Mouse (Mus musculus): ENCODE data around the gene Rere. TPM values are rescaled to one million over a fixed set of nuclear protein-coding genes. Genes with fewer than 3 reads are reported as not detected.

Rere gene
- polyA plus RNA-seq, 1 experiment from 2014 or later = 44.4 TPM

DNA sequence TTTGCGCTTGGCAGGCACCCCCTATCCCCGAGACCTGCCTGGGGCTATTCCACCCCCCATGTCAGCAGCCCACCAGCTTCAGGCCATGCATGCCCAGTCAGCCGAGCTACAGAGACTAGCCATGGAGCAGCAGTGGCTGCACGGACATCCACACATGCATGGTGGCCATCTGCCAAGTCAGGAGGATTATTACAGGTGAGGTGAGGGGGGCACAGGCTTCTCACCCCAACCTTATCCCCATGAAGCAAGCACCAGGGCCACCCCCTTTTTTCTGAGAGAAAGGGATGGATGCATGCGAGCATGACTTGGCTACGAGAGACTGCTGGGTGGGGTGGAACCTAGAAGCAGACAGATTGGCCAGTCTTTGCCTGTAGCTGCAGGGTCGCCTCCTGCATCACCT is 337.6 kb downstream of the Rere start:
- H3K27ac ChIP-seq = no peak overlapping the region
- WGBS = 86% methylated on average over 7 of the region's 7 CpGs

DNA sequence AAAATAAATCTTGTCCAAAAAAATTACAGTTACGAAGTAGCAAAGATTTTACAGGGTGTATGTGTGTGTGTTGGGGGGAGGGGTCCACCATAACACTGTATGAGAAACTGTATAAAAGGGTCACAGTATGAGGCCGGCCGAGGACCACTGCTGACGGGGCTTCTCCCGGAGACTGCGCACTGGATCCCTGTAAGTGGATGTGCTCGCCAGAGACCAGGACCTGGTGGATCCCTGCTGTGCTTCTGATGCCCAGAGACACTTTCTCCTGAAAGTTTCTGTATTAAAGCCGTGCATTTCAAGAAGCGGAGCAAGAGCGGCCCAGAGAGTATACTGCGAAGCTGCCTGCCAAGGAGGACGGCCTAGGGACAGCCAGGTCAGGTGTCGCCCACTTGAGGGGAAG is 341.2 kb downstream of the Rere start:
- no peak for ATAC-seq (ENCODE audit: low FRiP score)
- Histone ChIP-seq H3K9ac (no peak overlapping the region), H3K9me3 (ENCODE audit: control insufficient read depth, low read length) (no peaks in the 10 kb centered on the region), H3K4me2 (replicated peaks) (no peak overlapping the region), H3K27me3 (ENCODE audit: control insufficient read depth, insufficient read depth, low read length) (no peaks in the 10 kb centered on the region), H3K36me3 (replicated peaks; ENCODE audit: control insufficient read depth, insufficient read depth) (peaks cover 53% of the 10 kb centered on the region), H3K4me1 (replicated peaks; ENCODE audit: control insufficient read depth, insufficient read depth, low read length) (no peaks in the 10 kb centered on the region), H3K4me3 (replicated peaks; ENCODE audit: low read length) (no peak overlapping the region), H3K27ac (no peak overlapping the region)
- no peak for DNase-seq (ENCODE audit: low spot score)
- WGBS = 88% methylated on average over 13 of the region's 13 CpGs

More for the DNA sequence above, 337.6 kb downstream of the Rere start:
- H3K9me3 ChIP-seq (ENCODE audit: control insufficient read depth, low read length) = no peaks in the 10 kb centered on the region
- no peak overlapping the region for H3K4me3 ChIP-seq (replicated peaks; ENCODE audit: low read length)
- no peak overlapping the region for H3K4me2 ChIP-seq (replicated peaks)
- no peaks in the 10 kb centered on the region for H3K4me1 ChIP-seq (replicated peaks; ENCODE audit: control insufficient read depth, insufficient read depth, low read length)
- DNase-seq (ENCODE audit: low spot score) (no peak), ATAC-seq (ENCODE audit: low FRiP score) (no peak)
- no peak overlapping the region for H3K9ac ChIP-seq
- no peaks in the 10 kb centered on the region for H3K27me3 ChIP-seq (ENCODE audit: control insufficient read depth, insufficient read depth, low read length)
- H3K36me3 ChIP-seq (replicated peaks; ENCODE audit: control insufficient read depth, insufficient read depth) = peaks cover 90% of the 10 kb centered on the region

- no peak for DNase-seq (ENCODE audit: low spot score)
- no peak overlapping the region for H3K9ac ChIP-seq
- H3K27ac ChIP-seq = no peak overlapping the region
- peaks cover 37% of the 10 kb centered on the region for H3K36me3 ChIP-seq (replicated peaks; ENCODE audit: control insufficient read depth, insufficient read depth)
- H3K4me1 ChIP-seq (replicated peaks; ENCODE audit: control insufficient read depth, insufficient read depth, low read length) = no peaks in the 10 kb centered on the region
- 68% methylated on average over 11 of the region's 11 CpGs for WGBS
- no peak overlapping the region for H3K4me3 ChIP-seq (replicated peaks; ENCODE audit: low read length)
- H3K9me3 ChIP-seq (ENCODE audit: control insufficient read depth, low read length) = no peaks in the 10 kb centered on the region
- no peaks in the 10 kb centered on the region for H3K27me3 ChIP-seq (ENCODE audit: control insufficient read depth, insufficient read depth, low read length)
- no peak for ATAC-seq (ENCODE audit: low FRiP score)
- no peak overlapping the region for H3K4me2 ChIP-seq (replicated peaks)
Observed at GRCm38 (mm10) chr4:150624214-150624823, 342.9 kb downstream of the Rere start.

DNA sequence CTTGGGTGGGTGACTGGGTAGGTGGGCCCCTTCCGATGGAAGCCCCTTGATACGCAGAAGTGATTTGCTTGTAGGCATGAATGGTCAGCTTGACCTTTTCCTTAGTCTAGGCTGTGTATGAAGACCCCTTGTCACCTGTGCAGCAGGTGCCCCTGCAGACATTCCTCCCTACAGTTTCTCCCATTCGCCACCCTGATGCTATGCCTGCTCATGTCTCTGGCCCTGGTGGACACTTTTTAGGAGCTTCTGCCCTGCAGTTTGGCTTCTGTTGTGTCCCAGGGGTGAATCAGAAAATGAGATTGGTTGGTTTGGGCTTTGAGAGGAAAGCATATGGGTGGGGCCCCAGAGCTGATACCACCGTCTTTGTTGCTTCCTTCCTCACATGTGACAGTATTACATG is 343.5 kb downstream of the Rere start:
- DNase-seq (ENCODE audit: low spot score) (no peak), ATAC-seq (ENCODE audit: low FRiP score) (no peak)
- no peaks in the 10 kb centered on the region for H3K27me3 ChIP-seq (ENCODE audit: control insufficient read depth, insufficient read depth, low read length)
- 90% methylated on average over 4 of the region's 4 CpGs for WGBS
- H3K9me3 ChIP-seq (ENCODE audit: control insufficient read depth, low read length) = no peaks in the 10 kb centered on the region
- H3K4me3 ChIP-seq (replicated peaks; ENCODE audit: low read length) = no peak overlapping the region
- H3K9ac ChIP-seq = no peak overlapping the region
- peaks cover 32% of the 10 kb centered on the region for H3K36me3 ChIP-seq (replicated peaks; ENCODE audit: control insufficient read depth, insufficient read depth)
- H3K4me2 ChIP-seq (replicated peaks) = no peak overlapping the region
- H3K27ac ChIP-seq = no peak overlapping the region
- H3K4me1 ChIP-seq (replicated peaks; ENCODE audit: control insufficient read depth, insufficient read depth, low read length) = no peaks in the 10 kb centered on the region

DNA sequence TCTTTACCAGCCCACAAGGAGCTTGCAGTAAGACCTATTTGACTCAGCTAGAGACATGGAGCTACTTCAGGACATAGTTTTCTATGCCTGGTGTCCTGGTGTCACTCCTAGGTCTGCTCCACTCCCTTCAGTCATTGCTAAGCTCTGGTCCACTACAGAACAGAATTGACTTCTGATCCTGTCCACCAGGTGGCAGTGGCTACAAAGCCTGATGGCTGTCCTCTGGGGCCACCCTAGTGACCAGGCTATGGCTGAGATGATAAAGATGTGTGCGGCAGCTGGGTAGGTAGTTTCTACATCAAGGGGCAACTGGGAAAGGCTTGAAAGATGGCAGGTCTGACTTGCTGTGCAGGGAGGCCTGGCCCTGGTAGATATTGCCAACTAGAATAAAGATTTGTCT is 344.0 kb downstream of the Rere start:
- ATAC-seq (ENCODE audit: low FRiP score) = peak; percentile 16; the same call in 1 of the 2 replicates
- Histone ChIP-seq H3K4me3 (replicated peaks; ENCODE audit: low read length) (no peak overlapping the region), H3K27me3 (ENCODE audit: control insufficient read depth, insufficient read depth, low read length) (no peaks in the 10 kb centered on the region), H3K9me3 (ENCODE audit: control insufficient read depth, low read length) (no peaks in the 10 kb centered on the region), H3K27ac (no peak overlapping the region), H3K36me3 (replicated peaks; ENCODE audit: control insufficient read depth, insufficient read depth) (peaks cover 27% of the 10 kb centered on the region), H3K4me1 (replicated peaks; ENCODE audit: control insufficient read depth, insufficient read depth, low read length) (no peaks in the 10 kb centered on the region), H3K9ac (no peak overlapping the region), H3K4me2 (replicated peaks) (no peak overlapping the region)
- DNase-seq (ENCODE audit: low spot score) = peak; percentile 64
- 35% methylated on average over 1 of the region's 1 CpGs for WGBS

- no peak overlapping the region for H3K4me2 ChIP-seq (replicated peaks)
- 51% methylated on average over 6 of the region's 6 CpGs for WGBS
- peaks cover 19% of the 10 kb centered on the region for H3K36me3 ChIP-seq (replicated peaks; ENCODE audit: control insufficient read depth, insufficient read depth)
- H3K27ac ChIP-seq = no peak overlapping the region
- H3K4me1 ChIP-seq (replicated peaks; ENCODE audit: control insufficient read depth, insufficient read depth, low read length) = no peaks in the 10 kb centered on the region
- no peaks in the 10 kb centered on the region for H3K27me3 ChIP-seq (ENCODE audit: control insufficient read depth, insufficient read depth, low read length)
- no peak overlapping the region for H3K4me3 ChIP-seq (replicated peaks; ENCODE audit: low read length)
- peak; percentile 44 for DNase-seq (ENCODE audit: low spot score)
- no peaks in the 10 kb centered on the region for H3K9me3 ChIP-seq (ENCODE audit: control insufficient read depth, low read length)
- no peak for ATAC-seq (ENCODE audit: low FRiP score)
- no peak overlapping the region for H3K9ac ChIP-seq
Observed at GRCm38 (mm10) chr4:150625951-150626732, 344.7 kb downstream of the Rere start.

GRCm38 (mm10) chr4:150629266-150629665 is 347.8 kb downstream of the Rere start:
- Histone ChIP-seq H3K36me3 (replicated peaks; ENCODE audit: control insufficient read depth, insufficient read depth) (peaks cover 15% of the 10 kb centered on the region), H3K9ac (no peak overlapping the region), H3K4me2 (replicated peaks) (no peak overlapping the region), H3K4me1 (replicated peaks; ENCODE audit: control insufficient read depth, insufficient read depth, low read length) (no peaks in the 10 kb centered on the region), H3K9me3 (ENCODE audit: control insufficient read depth, low read length) (no peaks in the 10 kb centered on the region), H3K4me3 (replicated peaks; ENCODE audit: low read length) (no peak overlapping the region), H3K27me3 (ENCODE audit: control insufficient read depth, insufficient read depth, low read length) (no peaks in the 10 kb centered on the region), H3K27ac (no peak overlapping the region)
- ATAC-seq (ENCODE audit: low FRiP score) (no peak), DNase-seq (ENCODE audit: low spot score) (no peak)
- WGBS = 82% methylated on average over 11 of the region's 11 CpGs

DNA sequence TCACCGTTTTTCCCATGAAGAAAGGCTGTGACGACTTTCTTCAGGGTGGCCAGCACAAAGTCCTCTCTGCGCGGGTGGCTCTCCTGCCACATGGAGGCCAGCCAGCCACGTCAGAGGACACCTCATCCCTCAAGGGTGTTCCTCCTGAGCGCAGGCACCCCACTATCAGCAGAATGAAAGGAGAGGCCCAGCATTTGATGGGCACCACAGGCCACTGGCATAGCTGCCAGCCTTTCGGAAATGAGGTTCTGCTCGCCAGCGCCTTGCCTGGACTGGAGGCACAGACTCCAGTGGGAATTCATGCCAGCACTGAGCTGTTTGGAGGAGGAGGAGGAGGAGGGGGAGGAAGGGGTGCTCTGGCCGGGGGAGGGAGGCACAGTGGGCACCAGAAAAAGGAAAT is 354.1 kb downstream of the Rere start:
- DNase-seq (ENCODE audit: low spot score) (no peak), ATAC-seq (ENCODE audit: low FRiP score) (no peak)
- Histone ChIP-seq H3K9ac (no peak overlapping the region), H3K4me1 (replicated peaks; ENCODE audit: control insufficient read depth, insufficient read depth, low read length) (no peaks in the 10 kb centered on the region), H3K9me3 (ENCODE audit: control insufficient read depth, low read length) (no peaks in the 10 kb centered on the region), H3K4me2 (replicated peaks) (no peak overlapping the region), H3K27ac (no peak overlapping the region), H3K36me3 (replicated peaks; ENCODE audit: control insufficient read depth, insufficient read depth) (peaks cover 41% of the 10 kb centered on the region), H3K4me3 (replicated peaks; ENCODE audit: low read length) (no peak overlapping the region), H3K27me3 (ENCODE audit: control insufficient read depth, insufficient read depth, low read length) (no peaks in the 10 kb centered on the region)
- 80% methylated on average over 10 of the region's 10 CpGs for WGBS

DNA sequence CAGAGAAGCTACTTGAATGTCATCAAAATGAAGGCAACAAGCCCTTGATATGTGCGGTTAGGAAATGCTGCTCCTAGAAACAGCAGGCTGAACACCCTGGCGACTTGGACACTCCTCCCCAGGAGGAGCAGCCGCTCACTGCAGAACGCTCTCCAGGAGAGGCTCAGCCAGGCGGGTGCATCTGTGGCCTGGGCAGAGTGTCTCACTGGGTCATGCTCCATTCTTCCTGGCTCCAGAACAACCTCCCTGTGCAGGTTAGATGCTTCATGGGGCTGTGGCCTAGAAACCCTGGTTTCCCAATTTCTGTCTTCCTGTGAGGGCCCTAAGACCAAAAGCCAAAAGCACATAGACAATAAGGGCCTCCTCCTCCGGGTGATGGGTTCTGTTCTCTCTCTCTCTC is 355.2 kb downstream of the Rere start:
- Histone ChIP-seq H3K4me2 (replicated peaks) (no peak overlapping the region), H3K9ac (no peak overlapping the region), H3K4me3 (replicated peaks; ENCODE audit: low read length) (no peak overlapping the region), H3K4me1 (replicated peaks; ENCODE audit: control insufficient read depth, insufficient read depth, low read length) (no peaks in the 10 kb centered on the region), H3K9me3 (ENCODE audit: control insufficient read depth, low read length) (no peaks in the 10 kb centered on the region), H3K27me3 (ENCODE audit: control insufficient read depth, insufficient read depth, low read length) (no peaks in the 10 kb centered on the region), H3K27ac (no peak overlapping the region), H3K36me3 (replicated peaks; ENCODE audit: control insufficient read depth, insufficient read depth) (peaks cover 49% of the 10 kb centered on the region)
- ATAC-seq (ENCODE audit: low FRiP score) (no peak), DNase-seq (ENCODE audit: low spot score) (no peak)
- WGBS = 86% methylated on average over 6 of the region's 6 CpGs
